ENCODE assay signal across 18 mouse cellular contexts in genomic region chr8:118306957-118307356, GRCm38 (mm10). TPM values are rescaled to one million over a fixed set of nuclear protein-coding genes. Genes with fewer than 3 reads are reported as not detected.
"Had no signal": no experiment of that assay in that cellular context is flagged by ENCODE, and none has a peak within 500 bp of the region (broad histone marks: within the 10 kb centered on the region; RNA-seq: fewer than 3 reads in every experiment).

No protein-coding gene starts in this region.

- H3K4me2 ChIP-seq: liver, embryonic 13.5 days; midbrain, embryonic 12.5 days; midbrain, embryonic 15.5 days; neural tube, embryonic 12.5 days; neural tube, embryonic 15.5 days had no signal

- H3K27me3 ChIP-seq: liver, embryonic 13.5 days; midbrain, embryonic 12.5 days; midbrain, embryonic 15.5 days; neural tube, embryonic 15.5 days had no signal

- DNase-seq: kidney, adult 11 months; kidney, adult 9 months; kidney, postnatal 25 days; layer of hippocampus, postnatal 36 days; liver, embryonic 13.5 days; lung, adult 2 months; lung, postnatal 14 days; right cerebral cortex, adult 18-20 months; right cerebral cortex, postnatal 14 days; right cerebral cortex, postnatal 4 days; thymus, postnatal 25 days had no signal

- H3K4me3 ChIP-seq: left cerebral cortex, adult 2 months; liver, embryonic 13.5 days; midbrain, embryonic 12.5 days; midbrain, embryonic 15.5 days; neural tube, embryonic 12.5 days; neural tube, embryonic 15.5 days had no signal

- H3K27ac ChIP-seq: left cerebral cortex, adult 2 months; liver, embryonic 13.5 days; macrophage; midbrain, embryonic 12.5 days; midbrain, embryonic 15.5 days; neural tube, embryonic 12.5 days; neural tube, embryonic 15.5 days; stomach, postnatal 0 days had no signal

- H3K9me3 ChIP-seq: midbrain, embryonic 12.5 days; midbrain, embryonic 15.5 days; neural tube, embryonic 12.5 days; neural tube, embryonic 15.5 days had no signal

- H3K4me1 ChIP-seq: liver, embryonic 13.5 days had no signal

- H3K9ac ChIP-seq: liver, embryonic 13.5 days; midbrain, embryonic 12.5 days; midbrain, embryonic 15.5 days; neural tube, embryonic 12.5 days; neural tube, embryonic 15.5 days had no signal

- H3K36me3 ChIP-seq: liver, embryonic 13.5 days; midbrain, embryonic 12.5 days; midbrain, embryonic 15.5 days; neural tube, embryonic 12.5 days; neural tube, embryonic 15.5 days had no signal

- ATAC-seq: midbrain, embryonic 15.5 days had no signal

RNA-seq across cellular contexts. Expression of gene Cdh13, which starts 23.4 kb away (rescaled TPM):
- polyA plus RNA-seq: macrophage had no signal
